ENCODE assay signal across 17 mouse cellular contexts in the genomic region with DNA sequence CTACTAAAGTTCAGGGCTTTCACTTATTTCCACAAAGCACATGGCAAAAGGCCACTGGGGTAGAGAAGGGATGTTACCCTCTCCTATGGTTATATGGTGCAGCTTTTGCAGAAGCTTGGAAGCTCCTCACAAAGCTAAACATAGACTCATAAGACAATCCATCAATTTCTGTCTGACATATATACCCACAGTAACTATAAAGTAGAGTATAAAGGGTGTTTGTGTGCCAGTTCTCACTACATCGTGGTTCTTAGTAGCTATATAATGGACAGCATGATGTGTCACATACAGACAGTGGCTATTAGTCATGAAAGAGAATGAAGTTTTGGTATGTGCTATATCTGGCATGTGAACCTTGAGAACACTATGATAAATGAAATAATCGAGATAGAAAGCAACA. TPM values are rescaled to one million over a fixed set of nuclear protein-coding genes. Genes with fewer than 3 reads are reported as not detected.
"Had no signal": no experiment of that assay in that cellular context is flagged by ENCODE, and none has a peak within 500 bp of the region (broad histone marks: within the 10 kb centered on the region; RNA-seq: fewer than 3 reads in every experiment).

No protein-coding gene starts in this region.

- DNase-seq: heart, postnatal 10 days; heart, postnatal 14 days; heart, postnatal 36 days; heart, postnatal 4 days; kidney, adult 11 months; kidney, adult 18-20 months; kidney, adult 2 months; kidney, adult 8-10 months; kidney, adult 9 months; kidney, postnatal 10 days; kidney, postnatal 14 days; kidney, postnatal 25 days; kidney, postnatal 36 days; kidney, postnatal 4 days; layer of hippocampus, adult 9-11 months; layer of hippocampus, postnatal 36 days had no signal

RNA-seq across cellular contexts. Expression of a gene that starts 51.2 kb away (rescaled TPM):
- total RNA-seq: heart, postnatal 10 days; heart, postnatal 36 days; hematopoietic stem cell, adult 5-6 weeks had no signal
